Mouse (Mus musculus): ENCODE measurements at regions not wholly inside any gene's neighbourhood (a gene's known extent, or its start where the extent isn't known, plus 50 kb on each side); places are given as distances from the start of the nearest gene placed in this dataset.

DNA sequence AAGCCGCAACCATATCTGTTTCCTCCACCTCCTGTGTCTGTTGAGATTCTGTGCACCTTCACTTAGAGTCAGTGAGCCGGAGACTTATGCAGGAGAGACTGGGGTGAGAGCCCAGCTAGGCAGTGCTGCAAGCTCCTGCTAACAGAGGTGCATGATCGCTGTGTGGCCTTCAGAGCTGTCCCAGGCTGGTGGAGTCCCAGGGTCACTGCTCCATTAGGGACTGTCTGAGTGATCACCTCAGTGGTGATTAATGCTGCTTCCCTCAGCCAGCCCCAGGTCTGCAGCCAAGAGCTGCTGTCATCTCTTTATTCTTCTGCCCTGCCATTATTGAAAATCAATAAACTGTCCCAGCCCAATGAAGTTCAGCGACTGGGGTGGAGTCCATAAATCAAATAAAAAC lies 69.0 kb upstream of the Aldh1b1 start:
- no peaks in the 10 kb centered on the region for H3K9me3 ChIP-seq
- H3K4me1 ChIP-seq, result peaks cover 13% of the 10 kb centered on the region; the same call in 1 of the 2 replicates
- H3K27me3 ChIP-seq (replicated peaks), result no peaks in the 10 kb centered on the region
- WGBS, result 58% methylated on average over 4 of the region's 4 CpGs
- no peak overlapping the region for H3K9ac ChIP-seq
- H3K4me2 ChIP-seq, result no peak overlapping the region
- ATAC-seq (ENCODE audit: insufficient read depth, low FRiP score, low read depth), result no peak
- H3K4me3 ChIP-seq (replicated peaks), result no peak overlapping the region
- no peaks in the 10 kb centered on the region for H3K36me3 ChIP-seq
- H3K27ac ChIP-seq, result no peak overlapping the region

DNA sequence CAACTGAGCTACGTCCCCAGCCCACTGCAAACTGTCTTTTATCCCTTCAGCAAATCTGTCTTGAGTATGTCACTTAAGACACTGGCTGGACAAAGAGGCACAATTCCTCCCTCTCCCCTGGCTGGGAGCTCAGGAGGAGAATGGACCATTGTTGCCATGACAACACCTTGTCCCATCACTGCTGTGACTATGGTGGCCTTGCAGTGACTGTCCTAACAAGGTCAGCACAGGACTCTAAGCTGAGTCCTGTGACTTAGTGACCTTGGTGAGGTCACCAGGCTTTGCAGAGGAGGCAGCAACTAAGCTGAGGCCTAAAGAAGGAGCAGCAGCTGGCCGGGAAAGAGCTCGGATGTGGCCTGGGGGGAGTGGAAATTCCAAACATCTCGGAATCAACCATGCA lies 70.0 kb upstream of the Aldh1b1 start:
- Histone ChIP-seq H3K9ac (no peak overlapping the region), H3K4me1 (peaks cover 13% of the 10 kb centered on the region; the same call in 1 of the 2 replicates), H3K4me3 (replicated peaks) (no peak overlapping the region), H3K4me2 (no peak overlapping the region), H3K9me3 (no peaks in the 10 kb centered on the region), H3K27me3 (replicated peaks) (no peaks in the 10 kb centered on the region), H3K27ac (no peak overlapping the region), H3K36me3 (no peaks in the 10 kb centered on the region)
- ATAC-seq (ENCODE audit: insufficient read depth, low FRiP score, low read depth), result no peak
- 56% methylated on average over 4 of the region's 4 CpGs for WGBS

GRCm38 (mm10) chr4:45727915-45728314 lies 70.9 kb upstream of the Aldh1b1 start:
- no peak for ATAC-seq (ENCODE audit: insufficient read depth, low FRiP score, low read depth)
- Histone ChIP-seq H3K27me3 (replicated peaks) (no peaks in the 10 kb centered on the region), H3K4me1 (peaks cover 13% of the 10 kb centered on the region; the same call in 1 of the 2 replicates), H3K9ac (no peak overlapping the region), H3K4me2 (no peak overlapping the region), H3K27ac (no peak overlapping the region), H3K4me3 (replicated peaks) (no peak overlapping the region), H3K36me3 (no peaks in the 10 kb centered on the region), H3K9me3 (no peaks in the 10 kb centered on the region)
- 61% methylated on average over 5 of the region's 5 CpGs for WGBS

GRCm38 (mm10) chr4:45727474-45727873 lies 71.3 kb upstream of the Aldh1b1 start:
- no peak overlapping the region for H3K9ac ChIP-seq
- H3K9me3 ChIP-seq, result no peaks in the 10 kb centered on the region
- H3K27me3 ChIP-seq (replicated peaks), result no peaks in the 10 kb centered on the region
- no peak for ATAC-seq (ENCODE audit: insufficient read depth, low FRiP score, low read depth)
- H3K4me3 ChIP-seq (replicated peaks), result no peak overlapping the region
- H3K4me2 ChIP-seq, result no peak overlapping the region
- H3K4me1 ChIP-seq, result peaks cover 13% of the 10 kb centered on the region; the same call in 1 of the 2 replicates
- 46% methylated on average over 9 of the region's 9 CpGs for WGBS
- no peaks in the 10 kb centered on the region for H3K36me3 ChIP-seq
- H3K27ac ChIP-seq, result no peak overlapping the region

DNA sequence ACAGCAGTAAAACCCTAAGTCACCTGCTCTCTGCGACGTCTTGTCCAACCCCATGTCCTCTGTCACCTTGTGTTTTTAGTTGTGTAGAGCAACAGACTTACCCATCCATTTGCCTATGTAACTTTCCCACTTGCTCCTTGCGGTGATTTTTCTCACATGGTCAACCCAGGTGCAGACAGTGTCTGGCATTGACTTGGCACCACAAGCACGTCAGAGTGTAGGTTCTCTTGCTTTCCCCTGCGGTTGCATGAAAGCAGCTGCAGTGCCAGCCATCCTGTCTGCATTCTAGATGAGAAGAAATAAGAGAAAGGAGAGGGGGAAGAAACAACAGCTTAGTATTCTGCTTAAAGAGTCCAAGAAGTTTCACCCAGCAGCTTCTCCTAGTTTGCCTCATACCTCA lies 72.0 kb upstream of the Aldh1b1 start:
- ATAC-seq (ENCODE audit: insufficient read depth, low FRiP score, low read depth), result no peak
- Histone ChIP-seq H3K4me2 (no peak overlapping the region), H3K9ac (no peak overlapping the region), H3K27ac (no peak overlapping the region), H3K4me1 (peaks cover 13% of the 10 kb centered on the region; the same call in 1 of the 2 replicates), H3K27me3 (replicated peaks) (no peaks in the 10 kb centered on the region), H3K4me3 (replicated peaks) (no peak overlapping the region), H3K36me3 (no peaks in the 10 kb centered on the region), H3K9me3 (no peaks in the 10 kb centered on the region)
- WGBS, result 87% methylated on average over 5 of the region's 5 CpGs

DNA sequence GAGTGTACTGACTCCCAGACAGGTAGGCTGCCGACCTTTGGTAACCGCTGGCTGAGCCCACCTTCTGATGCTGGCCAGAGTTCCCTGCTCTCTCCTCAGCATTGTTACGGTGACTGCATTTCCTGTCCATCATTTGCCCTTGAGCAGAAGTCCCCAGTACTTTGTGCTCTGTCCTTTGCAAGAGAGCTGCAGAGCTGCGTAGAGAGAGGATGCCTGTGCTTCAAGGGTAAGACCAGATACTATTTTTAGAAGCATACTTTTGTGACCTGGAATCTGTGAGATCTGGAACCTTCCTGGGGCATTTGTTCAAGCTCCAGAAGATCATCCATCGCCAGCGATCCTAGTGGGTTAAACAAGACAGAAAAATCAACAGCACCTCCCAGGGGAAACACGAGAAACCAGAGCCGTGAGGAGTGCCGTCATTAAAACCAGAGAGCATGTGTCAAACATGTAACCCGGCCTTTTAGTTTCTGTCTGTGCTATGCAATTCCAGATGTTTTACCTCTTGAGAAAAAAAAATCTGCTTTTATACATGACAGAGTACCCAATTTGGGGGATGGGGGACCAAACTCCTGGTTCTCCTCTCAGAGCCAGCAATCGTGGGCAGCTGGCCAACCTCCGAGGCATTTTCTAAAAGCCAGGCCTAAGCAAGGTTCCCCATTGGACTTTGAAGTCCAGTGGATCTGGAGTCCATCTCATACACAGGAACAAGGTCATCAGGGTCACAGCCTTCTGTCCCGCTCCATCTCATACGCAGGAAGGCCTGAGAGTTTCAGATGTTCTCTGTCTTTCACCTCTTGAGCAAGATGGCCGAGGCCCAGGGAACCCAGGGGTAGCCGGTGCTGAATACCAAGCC lies 73.5 kb upstream of the Aldh1b1 start:
- Histone ChIP-seq H3K4me3 (replicated peaks) (no peak overlapping the region), H3K27ac (no peak overlapping the region), H3K9ac (no peak overlapping the region), H3K36me3 (no peaks in the 10 kb centered on the region), H3K4me2 (no peak overlapping the region), H3K4me1 (peaks cover 10% of the 10 kb centered on the region; the same call in 1 of the 2 replicates), H3K9me3 (no peaks in the 10 kb centered on the region), H3K27me3 (replicated peaks) (no peaks in the 10 kb centered on the region)
- WGBS, result 50% methylated on average over 16 of the region's 16 CpGs
- ATAC-seq (ENCODE audit: insufficient read depth, low FRiP score, low read depth), result no peak

DNA sequence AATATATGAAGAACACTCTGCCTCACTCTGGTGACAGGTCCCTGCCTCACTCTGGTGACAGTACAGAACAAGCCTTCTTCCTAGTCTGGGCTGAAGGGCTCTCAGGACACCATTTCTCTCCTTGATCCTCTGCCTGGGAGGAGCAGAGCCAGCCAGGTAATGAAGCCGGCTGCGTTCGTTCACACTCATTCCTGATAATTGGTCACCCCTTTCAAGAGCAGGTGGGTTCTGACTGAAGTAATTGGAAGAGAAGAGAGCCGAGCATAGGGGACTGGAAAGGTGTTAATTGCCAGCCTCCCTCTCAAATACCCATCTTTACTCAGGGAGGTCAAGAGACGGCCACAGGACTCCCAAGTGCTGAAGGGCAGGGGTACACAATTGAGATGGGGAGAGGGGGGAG lies 78.5 kb upstream of the Aldh1b1 start:
- WGBS, result 51% methylated on average over 5 of the region's 5 CpGs
- Histone ChIP-seq H3K36me3 (no peaks in the 10 kb centered on the region), H3K4me2 (no peak overlapping the region), H3K27me3 (replicated peaks) (no peaks in the 10 kb centered on the region), H3K27ac (no peak overlapping the region), H3K9me3 (no peaks in the 10 kb centered on the region), H3K4me1 (0 out of 2 replicates have a peak, but pooled peaks cover 5% of the 10 kb centered on the region), H3K9ac (no peak overlapping the region), H3K4me3 (replicated peaks) (no peak overlapping the region)
- ATAC-seq (ENCODE audit: insufficient read depth, low FRiP score, low read depth), result no peak

- Histone ChIP-seq H3K4me3 (replicated peaks) (no peak overlapping the region), H3K36me3 (no peaks in the 10 kb centered on the region), H3K4me1 (0 out of 2 replicates have a peak, but pooled peaks cover 5% of the 10 kb centered on the region), H3K4me2 (no peak overlapping the region), H3K27ac (no peak overlapping the region), H3K9me3 (no peaks in the 10 kb centered on the region), H3K27me3 (replicated peaks) (no peaks in the 10 kb centered on the region), H3K9ac (no peak overlapping the region)
- ATAC-seq (ENCODE audit: insufficient read depth, low FRiP score, low read depth), result no peak
- 41% methylated on average over 3 of the region's 3 CpGs for WGBS
These were observed 79.3 kb upstream of the Aldh1b1 start for GRCm38 (mm10) chr4:45719564-45719963.

GRCm38 (mm10) chr4:45715878-45716277 lies 82.9 kb upstream of the Aldh1b1 start:
- Histone ChIP-seq H3K4me2 (no peak overlapping the region), H3K9ac (no peak overlapping the region), H3K4me3 (replicated peaks) (no peak overlapping the region), H3K4me1 (0 out of 2 replicates have a peak, but pooled peaks cover 5% of the 10 kb centered on the region), H3K27me3 (replicated peaks) (no peaks in the 10 kb centered on the region), H3K9me3 (no peaks in the 10 kb centered on the region), H3K36me3 (no peaks in the 10 kb centered on the region), H3K27ac (no peak overlapping the region)
- no peak for ATAC-seq (ENCODE audit: insufficient read depth, low FRiP score, low read depth)
- 81% methylated on average over 1 of the region's 1 CpGs for WGBS

DNA sequence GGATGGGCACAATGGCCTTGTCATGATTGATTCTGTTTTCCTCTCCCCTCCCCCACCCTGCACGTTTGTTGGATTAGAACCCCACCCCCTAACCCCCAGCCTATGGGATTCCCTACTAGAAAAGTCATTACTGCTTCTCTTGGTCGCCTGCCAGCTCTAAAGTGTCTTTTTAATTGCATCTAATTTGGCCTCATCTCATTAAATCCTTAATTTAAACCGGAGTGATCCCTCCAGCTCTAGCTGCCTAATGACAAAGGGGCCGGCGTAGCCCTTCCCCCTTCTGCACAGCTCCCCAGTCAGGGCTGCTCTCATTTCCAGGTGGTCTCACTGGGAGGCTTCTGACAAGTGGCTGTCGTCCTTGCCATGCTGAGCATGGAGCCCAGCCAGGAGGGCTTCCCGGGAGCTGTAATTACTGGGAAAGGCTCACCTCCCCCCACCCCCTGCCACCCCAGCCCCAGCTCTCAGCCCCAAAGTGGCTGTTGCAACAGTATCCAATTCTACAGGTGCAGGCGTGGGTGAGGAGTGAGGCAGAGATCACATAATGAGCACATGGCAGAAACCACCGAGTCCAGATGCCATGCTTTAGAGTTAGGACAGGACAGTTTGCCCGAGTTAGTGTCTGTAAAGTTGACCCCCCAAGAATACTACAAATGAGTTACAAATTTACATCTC lies 84.8 kb upstream of the Aldh1b1 start:
- no peak overlapping the region for H3K4me2 ChIP-seq
- no peaks in the 10 kb centered on the region for H3K4me1 ChIP-seq
- no peaks in the 10 kb centered on the region for H3K9me3 ChIP-seq
- no peak overlapping the region for H3K4me3 ChIP-seq (replicated peaks)
- ATAC-seq (ENCODE audit: insufficient read depth, low FRiP score, low read depth), result no peak
- H3K36me3 ChIP-seq, result no peaks in the 10 kb centered on the region
- H3K9ac ChIP-seq, result no peak overlapping the region
- no peaks in the 10 kb centered on the region for H3K27me3 ChIP-seq (replicated peaks)
- H3K27ac ChIP-seq, result no peak overlapping the region
- 27% methylated on average over 10 of the region's 10 CpGs for WGBS

DNA sequence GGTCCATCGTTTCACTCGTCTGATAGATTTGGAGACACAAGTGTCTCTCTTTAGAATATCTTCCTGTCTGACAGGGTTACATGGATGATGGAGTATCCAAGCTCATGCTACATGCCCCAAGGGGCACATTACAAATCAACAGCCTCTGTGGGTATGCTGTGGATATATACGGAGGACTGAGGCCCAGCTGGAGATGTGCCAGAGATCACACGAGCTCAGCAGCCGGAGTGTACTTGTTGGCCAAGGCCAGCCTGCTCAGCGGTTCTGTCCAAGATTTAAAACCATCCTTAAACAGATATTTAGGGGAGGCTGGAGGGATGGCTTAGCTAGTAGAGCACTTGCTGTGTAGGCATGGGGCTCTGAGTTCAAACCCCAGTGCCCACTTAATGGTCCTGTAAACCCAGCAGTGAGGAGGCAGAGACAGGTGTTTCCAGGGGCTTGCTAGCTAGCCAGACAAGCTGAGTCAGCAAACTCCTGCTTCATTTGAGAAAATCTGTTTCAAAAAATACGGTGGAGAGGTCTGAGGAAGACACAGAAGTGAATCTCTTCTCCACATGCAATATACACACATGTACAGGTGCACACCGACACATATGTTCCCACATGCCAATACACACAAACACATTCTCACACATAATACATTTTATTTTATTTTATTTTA lies 85.6 kb upstream of the Aldh1b1 start:
- Histone ChIP-seq H3K9me3 (no peaks in the 10 kb centered on the region), H3K4me3 (replicated peaks) (no peak overlapping the region), H3K4me2 (no peak overlapping the region), H3K9ac (no peak overlapping the region), H3K4me1 (no peaks in the 10 kb centered on the region), H3K27me3 (replicated peaks) (no peaks in the 10 kb centered on the region), H3K27ac (no peak overlapping the region), H3K36me3 (no peaks in the 10 kb centered on the region)
- WGBS, result 45% methylated on average over 8 of the region's 8 CpGs
- ATAC-seq (ENCODE audit: insufficient read depth, low FRiP score, low read depth), result no peak

- Histone ChIP-seq H3K4me2 (no peak overlapping the region), H3K9me3 (no peaks in the 10 kb centered on the region), H3K27ac (no peak overlapping the region), H3K4me3 (replicated peaks) (no peak overlapping the region), H3K4me1 (no peaks in the 10 kb centered on the region), H3K9ac (no peak overlapping the region), H3K36me3 (no peaks in the 10 kb centered on the region), H3K27me3 (replicated peaks) (no peaks in the 10 kb centered on the region)
- ATAC-seq (ENCODE audit: insufficient read depth, low FRiP score, low read depth), result no peak
- WGBS, result 39% methylated on average over 7 of the region's 7 CpGs
These were observed 94.8 kb upstream of the Aldh1b1 start for GRCm38 (mm10) chr4:45703997-45704396.

Data from stomach, embryonic 15.5 days (tissue).